Mouse (Mus musculus) T-helper 17 cell (primary cell): ENCODE results near the gene Cdh5.

Experiments used
- in situ Hi-C, 2 experiments: fragments of 300-600 bp; cut with MboI, MseI; formaldehyde crosslinking; loops; 1 replicate in 1 of 2; 2 replicates in 1 of 2; pipeline ENCODE4 v1.15.1; 2025; ENCODE audit warnings: high pct_unique_total_duplicates in 2 of 2

The Cdh5 gene

GRCm38 (mm10) chr8:104131414-104131975 is 30.1 kb downstream of the Cdh5 start:
- in situ Hi-C loops: no loop called here

- in situ Hi-C loops: no loop called here
Observed at GRCm38 (mm10) chr8:104134521-104134920, 33.1 kb downstream of the Cdh5 start.

GRCm38 (mm10) chr8:104136277-104136676 is 34.9 kb downstream of the Cdh5 start:
- in situ Hi-C loops: no loop called here

GRCm38 (mm10) chr8:104137636-104138035 is 36.2 kb downstream of the Cdh5 start:
- in situ Hi-C loops: no loop called here

GRCm38 (mm10) chr8:104140611-104141010 is 39.2 kb downstream of the Cdh5 start:
- in situ Hi-C loops: loop anchor here in 1 of 2 experiments (5.0 kb wide), 1 partner anchor 98 kb away; no protein-coding TSS in a partner anchor

- in situ Hi-C loops: loop anchor here in 1 of 2 experiments (5.0 kb wide), 1 partner anchor 100 kb away; no protein-coding TSS in a partner anchor
Observed at GRCm38 (mm10) chr8:104142415-104142814, 41.0 kb downstream of the Cdh5 start.

GRCm38 (mm10) chr8:104143379-104143778 is 42.0 kb downstream of the Cdh5 start:
- in situ Hi-C loops: loop anchor here in 1 of 2 experiments (5.0 kb wide), 1 partner anchor 101 kb away; no protein-coding TSS in a partner anchor

- in situ Hi-C loops: loop anchor here in 1 of 2 experiments (5.0 kb wide), 2 partner anchors 78 to 102 kb away; no protein-coding TSS in a partner anchor
Observed at GRCm38 (mm10) chr8:104144434-104145216, 43.2 kb downstream of the Cdh5 start.

GRCm38 (mm10) chr8:104145981-104146689 is 44.7 kb downstream of the Cdh5 start:
- in situ Hi-C loops: loop anchor here in 1 of 2 experiments (5.0 kb wide), 1 partner anchor 76 kb away; no protein-coding TSS in a partner anchor

- in situ Hi-C loops: loop anchor here in 1 of 2 experiments (5.0 kb wide), 1 partner anchor 75 kb away; no protein-coding TSS in a partner anchor
Observed at GRCm38 (mm10) chr8:104146717-104147494, 45.5 kb downstream of the Cdh5 start.

GRCm38 (mm10) chr8:104147947-104148346 is 46.5 kb downstream of the Cdh5 start:
- in situ Hi-C loops: loop anchor here in 1 of 2 experiments (5.0 kb wide), 1 partner anchor 74 kb away; no protein-coding TSS in a partner anchor

- in situ Hi-C loops: no loop called here
Observed at GRCm38 (mm10) chr8:104160731-104161130, 59.3 kb downstream of the Cdh5 start.

GRCm38 (mm10) chr8:104169461-104169860 is 68.0 kb downstream of the Cdh5 start:
- in situ Hi-C loops: no loop called here

- in situ Hi-C loops: no loop called here
Observed at GRCm38 (mm10) chr8:104170118-104171049, 69.0 kb downstream of the Cdh5 start, which contains the start of gene Bean1. Bean1 (plus strand) TSS chr8:104170442.

- in situ Hi-C loops: no loop called here
Observed at GRCm38 (mm10) chr8:104171050-104171620, 69.7 kb downstream of the Cdh5 start.

GRCm38 (mm10) chr8:104172420-104172819 is 71.0 kb downstream of the Cdh5 start:
- in situ Hi-C loops: no loop called here

GRCm38 (mm10) chr8:104175848-104176527 is 74.6 kb downstream of the Cdh5 start:
- in situ Hi-C loops: loop anchor here in 1 of 2 experiments (5.0 kb wide), 1 partner anchor 36 kb away; no protein-coding TSS in a partner anchor

GRCm38 (mm10) chr8:104177054-104177453 is 75.6 kb downstream of the Cdh5 start:
- in situ Hi-C loops: loop anchor here in 1 of 2 experiments (5.0 kb wide), 1 partner anchor 35 kb away; no protein-coding TSS in a partner anchor

GRCm38 (mm10) chr8:104184905-104185304 is 83.5 kb downstream of the Cdh5 start:
- in situ Hi-C loops: no loop called here
